Mouse (Mus musculus) monocyte, adult 5-6 weeks (primary cell): Measurements from ENCODE around the gene Lztr1. TPM values are rescaled to one million over a fixed set of nuclear protein-coding genes. Genes with fewer than 3 reads are reported as not detected.
"Not testable (repeated sequence)": the region's sequence is repeated elsewhere in the genome, so short reads cannot be mapped to it uniquely, and the experiment has no call there.

ENCODE experiments used
- ATAC-seq: fragments of 153-309, 156-312 bp; replicated peaks from 2 replicates; pipeline ENCODE4 v1.8.0; 2017; ENCODE audit warnings: mild to moderate bottlenecking; ENCODE audit not compliant: low TSS enrichment, insufficient number of reproducible peaks, severe bottlenecking, poor library complexity, low FRiP score
- total RNA-seq: library from RNA; stranded (forward); fragments of 200-1000, 200-491, 200-594 nt; gene quantifications from 3 replicates; pipeline ENCODE4 v1.2.3, GENCODE M21; 2017

Gene Lztr1
- total RNA-seq, 1 experiment from 2014 or later, result 31.4 TPM

DNA sequence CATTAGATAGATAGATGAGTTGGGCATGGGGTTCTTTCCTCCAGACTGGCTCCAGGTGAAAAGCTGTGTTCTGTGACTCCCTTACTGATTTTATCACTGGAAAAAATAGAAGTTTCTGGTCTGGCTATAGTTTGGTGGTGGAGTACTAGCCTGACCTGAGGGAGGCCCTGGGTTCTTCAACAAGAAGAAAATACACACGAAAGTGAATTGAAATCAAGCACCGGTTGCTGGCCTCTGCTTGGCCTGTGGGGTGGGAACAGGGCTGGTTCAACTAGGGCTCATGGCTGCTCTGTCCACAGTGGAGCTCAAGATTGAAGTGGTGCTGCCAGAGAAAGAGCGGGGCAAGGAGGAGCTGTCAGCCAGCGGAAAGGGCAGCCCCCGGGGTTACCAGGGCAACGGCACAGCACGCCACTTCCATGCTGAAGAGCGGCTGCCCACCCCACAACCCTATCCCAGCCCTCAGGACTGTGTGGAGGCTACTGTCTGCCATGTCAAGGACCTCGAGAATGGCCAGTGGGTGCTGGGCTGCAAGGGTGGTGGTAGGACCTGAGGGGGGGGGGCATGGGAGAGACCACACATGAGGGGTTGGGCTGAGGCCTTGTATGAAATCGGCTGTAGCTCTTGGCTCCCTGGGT is 9.1 kb upstream of the Lztr1 start:
- no peak for ATAC-seq

DNA sequence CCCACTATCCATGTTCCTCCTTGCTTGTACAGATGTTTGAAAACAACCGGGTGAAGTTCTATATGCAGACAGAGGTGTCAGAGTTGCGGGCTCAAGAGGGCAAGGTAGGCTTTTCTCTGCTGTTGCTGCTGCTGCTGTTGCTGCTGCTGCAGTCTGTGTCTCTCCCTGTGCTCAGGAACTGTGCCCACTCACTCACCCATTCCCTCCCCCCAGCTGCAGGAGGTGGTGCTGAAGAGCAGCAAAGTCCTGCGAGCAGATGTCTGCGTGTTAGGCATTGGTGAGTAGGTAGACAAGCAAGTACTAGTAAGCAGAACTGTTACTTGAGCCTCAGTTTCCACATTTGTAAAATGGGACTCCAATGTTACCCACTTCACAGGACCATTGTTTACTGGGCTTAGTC is 5.8 kb upstream of the Lztr1 start:
- no peak for ATAC-seq

DNA sequence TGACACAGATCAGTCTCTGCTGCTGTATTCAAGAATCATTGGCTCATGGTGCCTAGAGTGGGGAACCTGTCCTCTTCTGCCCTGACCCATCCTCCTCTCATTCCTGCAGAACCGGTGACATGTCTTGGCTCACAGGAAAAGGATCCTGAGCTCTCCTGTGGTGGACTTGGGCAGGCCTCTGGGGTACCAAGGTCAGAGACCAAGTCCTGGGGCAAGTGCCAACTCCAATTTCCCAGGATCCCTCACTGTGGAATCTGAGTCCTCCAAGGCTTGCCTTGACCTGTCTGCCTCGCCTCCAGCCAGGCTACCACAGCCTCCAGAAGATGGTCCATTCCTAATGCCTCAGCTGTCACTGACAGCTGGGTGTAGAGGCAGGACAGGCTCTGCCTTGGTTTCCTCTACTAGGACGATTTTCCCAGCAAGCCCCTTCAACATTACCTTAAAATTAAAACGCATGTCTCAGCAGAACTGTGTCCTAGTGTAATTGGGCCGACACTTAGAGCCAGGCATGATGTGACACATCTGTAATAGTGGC is 1.4 kb upstream of the Lztr1 start:
- ATAC-seq, result no peak

DNA sequence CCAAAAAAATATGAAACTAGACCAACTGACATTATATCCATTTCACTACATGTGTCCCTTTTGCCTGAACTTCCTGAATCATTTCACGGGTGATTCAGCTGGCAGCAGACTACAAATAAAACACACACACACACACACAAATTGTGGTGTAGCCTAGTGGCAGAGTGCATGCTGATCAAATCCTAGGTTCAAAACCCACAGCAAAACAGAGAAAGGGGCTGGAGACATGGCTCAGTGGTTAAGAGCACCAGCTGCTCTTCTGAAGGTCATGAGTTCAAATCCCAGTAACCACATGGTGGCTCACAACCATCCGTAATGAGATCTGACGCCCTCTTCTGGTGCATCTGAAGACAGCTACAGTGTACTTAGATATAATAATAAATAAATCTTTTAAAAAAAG is 457 bp upstream of the Lztr1 start:
- ATAC-seq, result not testable (repeated sequence)

DNA sequence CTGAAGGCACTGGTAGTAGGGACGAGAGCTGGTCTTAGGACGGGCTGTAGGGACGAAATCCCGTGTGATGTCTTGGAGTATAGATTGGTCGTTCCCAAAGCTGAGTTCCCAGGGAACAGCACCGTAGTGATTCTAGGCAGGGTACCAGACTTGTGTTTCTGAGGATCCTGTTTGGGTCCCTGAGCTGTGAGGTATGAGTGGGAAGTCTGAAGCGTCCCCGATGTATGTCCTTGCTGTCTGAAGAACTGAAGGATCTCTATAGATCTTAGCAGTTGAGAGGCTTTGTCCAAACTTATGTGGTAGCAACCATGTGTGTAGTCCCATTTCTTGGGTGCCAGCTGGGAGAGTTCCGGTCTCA is 731 bp downstream of the Lztr1 start:
- no peak for ATAC-seq

DNA sequence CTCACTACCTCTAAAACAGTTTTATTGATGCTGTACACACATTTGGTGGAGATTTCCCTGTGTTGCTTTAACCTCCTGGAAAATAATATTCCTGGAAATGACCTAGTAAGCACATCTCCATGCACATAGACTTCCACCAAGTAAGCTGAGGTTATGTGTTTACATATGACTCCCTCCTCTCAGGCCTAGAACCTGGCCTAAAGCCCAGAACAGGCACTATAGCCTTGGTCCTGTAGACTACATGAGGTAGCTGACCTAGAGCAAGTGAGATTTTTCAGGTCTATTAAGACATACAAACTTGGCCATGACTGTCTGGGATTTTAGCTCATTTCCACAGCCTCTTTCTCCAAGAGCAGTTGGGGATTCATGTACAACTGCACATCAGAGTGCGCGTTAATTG is 1.7 kb downstream of the Lztr1 start:
- no peak for ATAC-seq

DNA sequence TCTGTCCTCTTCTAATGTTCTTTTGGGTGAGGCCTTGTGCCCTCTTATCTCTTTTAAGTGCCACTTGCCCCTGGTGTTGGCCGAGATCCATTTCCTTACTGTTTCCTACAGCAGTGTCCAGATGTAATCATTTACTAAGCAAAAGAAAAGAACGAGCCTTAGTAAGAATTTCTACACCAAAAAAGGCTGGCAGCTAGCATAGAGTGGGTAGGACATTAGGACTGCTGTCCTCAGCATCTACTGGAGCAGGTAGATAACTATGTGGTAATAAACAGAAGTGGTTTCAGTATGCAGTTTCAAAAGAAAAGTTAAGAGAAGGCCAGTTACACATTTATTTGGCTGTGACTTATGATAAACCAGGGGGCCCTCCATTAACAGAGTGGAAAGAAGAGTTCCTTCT is 2.2 kb downstream of the Lztr1 start:
- ATAC-seq, result no peak

DNA sequence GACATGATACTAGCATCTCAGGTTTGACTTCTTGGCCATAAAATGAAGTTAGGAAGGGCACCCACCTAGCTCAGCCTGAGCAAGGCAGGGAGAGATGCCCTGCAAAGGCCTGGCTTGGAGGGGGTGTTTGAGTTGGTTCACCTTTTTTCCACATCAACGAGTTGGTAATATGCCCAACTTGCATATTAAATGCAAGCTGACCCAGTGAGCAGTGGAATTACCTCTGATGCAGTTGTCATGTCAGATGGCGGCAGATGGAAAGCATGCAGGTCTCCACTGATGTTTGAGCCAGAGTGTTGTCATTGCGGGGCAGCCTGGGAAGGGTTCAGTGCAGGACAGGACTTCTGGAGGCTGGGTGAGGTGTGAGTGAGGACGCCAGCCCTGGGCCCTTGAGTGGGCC is 2.9 kb downstream of the Lztr1 start:
- ATAC-seq, result no peak

DNA sequence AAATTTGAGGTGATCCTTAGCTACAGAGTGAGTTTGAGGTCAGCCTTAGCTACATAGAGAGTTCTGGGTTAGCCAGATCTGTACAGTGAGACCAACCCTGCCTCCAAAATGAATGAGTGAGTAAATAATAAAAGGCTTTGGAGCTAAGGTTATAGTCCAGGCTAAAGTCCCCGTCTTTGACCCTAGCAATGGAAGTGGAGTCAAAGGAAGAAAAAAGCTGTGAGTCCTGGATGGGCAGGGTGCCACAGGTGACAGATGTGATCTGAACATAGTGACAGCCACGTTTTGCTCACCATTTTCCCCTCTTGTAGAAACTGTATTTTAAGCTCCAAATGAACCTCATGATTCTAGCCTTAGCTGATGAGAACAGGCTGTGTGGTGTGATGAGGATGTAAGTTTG is 10.4 kb downstream of the Lztr1 start:
- no peak for ATAC-seq

DNA sequence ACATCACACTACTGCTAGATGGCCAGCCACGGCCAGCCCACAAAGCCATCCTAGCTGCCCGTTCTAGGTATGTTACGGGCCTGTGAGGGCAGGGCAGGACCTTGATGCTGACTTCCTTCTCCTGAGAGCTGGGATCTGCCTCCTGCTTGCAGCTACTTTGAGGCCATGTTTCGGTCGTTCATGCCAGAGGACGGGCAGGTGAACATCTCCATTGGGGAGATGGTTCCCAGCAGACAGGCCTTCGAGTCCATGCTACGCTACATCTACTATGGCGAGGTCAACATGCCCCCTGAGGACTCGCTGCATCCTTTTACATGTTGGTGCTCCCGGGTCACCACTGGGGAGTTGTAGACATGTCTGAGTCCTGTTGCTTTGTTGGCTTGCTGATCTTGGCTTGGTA is 15.7 kb downstream of the Lztr1 start:
- no peak for ATAC-seq

DNA sequence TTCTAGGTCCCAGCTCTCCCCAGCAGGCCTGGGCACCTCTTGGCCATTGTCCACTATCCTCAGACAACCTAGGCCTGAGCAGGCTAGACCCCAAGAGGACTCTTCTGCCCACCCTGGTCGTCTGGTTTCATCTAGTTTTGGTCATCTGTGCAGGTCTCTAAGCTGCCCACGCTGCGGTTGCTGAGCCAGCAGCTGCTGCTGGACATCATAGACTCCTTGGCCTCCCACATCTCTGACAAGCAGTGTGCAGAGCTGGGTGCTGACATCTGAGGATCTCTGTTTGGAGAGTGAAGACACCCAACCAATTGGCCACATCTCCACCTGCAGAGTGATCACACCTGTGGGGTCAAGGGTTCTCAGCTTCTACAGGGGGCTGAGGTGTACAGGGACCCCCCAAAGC is 17.0 kb downstream of the Lztr1 start:
- ATAC-seq, result no peak

DNA sequence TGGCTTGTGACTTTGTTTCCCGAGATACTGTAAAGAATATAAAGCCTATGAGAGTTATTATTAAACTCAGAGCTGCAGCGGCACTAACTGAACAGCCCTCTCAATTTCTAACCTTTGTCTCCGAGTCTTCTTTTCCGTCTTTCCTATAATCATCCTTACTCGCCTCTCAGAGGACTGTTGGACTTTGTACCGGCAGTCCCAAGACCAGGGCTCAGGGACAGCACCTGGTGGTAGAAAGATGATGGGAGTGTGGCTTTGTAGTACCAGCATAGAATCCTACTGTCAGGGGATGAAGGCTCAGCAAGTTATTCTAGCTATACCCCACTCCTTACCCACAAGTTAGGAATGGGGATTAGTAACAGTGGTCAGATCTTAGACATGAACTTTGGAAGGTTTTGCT is 17.7 kb downstream of the Lztr1 start:
- no peak for ATAC-seq

DNA sequence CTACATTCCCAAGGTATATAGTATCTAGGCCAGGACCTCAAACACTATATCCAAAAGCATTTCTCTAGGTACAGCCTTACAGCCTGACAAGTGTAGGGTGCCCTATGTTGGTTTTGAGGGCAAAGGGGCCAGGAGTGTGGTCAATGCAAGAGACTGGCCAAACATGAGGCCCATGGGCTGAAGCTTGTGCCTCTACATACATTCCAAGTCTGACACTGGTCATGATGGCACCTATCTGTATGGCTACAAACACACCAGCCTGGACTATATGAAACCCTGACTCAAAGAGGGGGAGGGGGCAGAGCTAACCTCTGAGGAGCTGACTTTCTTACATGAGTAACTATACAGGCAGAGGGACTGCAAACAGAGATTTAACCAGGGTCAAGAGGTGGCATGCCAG is 19.1 kb downstream of the Lztr1 start:
- ATAC-seq, result no peak

DNA sequence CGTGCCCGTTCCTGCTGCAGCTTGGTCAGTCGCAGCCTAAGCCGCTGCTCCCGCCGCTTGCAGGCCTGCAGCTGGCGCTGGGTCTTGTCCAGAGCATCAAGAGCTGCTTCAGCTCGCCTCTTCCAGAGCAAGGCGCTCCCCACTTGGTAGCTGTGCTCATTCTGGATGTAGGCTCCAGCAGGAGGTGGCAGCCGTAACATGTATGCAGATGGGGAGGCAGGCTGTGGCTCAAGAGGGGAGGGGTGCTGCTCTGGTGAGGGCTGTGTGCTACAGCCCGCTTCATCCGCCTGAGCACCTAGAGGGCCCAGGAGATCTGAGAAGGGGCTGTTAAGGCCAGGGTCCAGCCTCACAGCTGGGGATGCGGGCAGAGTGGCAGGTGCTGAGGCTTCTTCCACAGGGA is 19.8 kb downstream of the Lztr1 start:
- ATAC-seq, result no peak

DNA sequence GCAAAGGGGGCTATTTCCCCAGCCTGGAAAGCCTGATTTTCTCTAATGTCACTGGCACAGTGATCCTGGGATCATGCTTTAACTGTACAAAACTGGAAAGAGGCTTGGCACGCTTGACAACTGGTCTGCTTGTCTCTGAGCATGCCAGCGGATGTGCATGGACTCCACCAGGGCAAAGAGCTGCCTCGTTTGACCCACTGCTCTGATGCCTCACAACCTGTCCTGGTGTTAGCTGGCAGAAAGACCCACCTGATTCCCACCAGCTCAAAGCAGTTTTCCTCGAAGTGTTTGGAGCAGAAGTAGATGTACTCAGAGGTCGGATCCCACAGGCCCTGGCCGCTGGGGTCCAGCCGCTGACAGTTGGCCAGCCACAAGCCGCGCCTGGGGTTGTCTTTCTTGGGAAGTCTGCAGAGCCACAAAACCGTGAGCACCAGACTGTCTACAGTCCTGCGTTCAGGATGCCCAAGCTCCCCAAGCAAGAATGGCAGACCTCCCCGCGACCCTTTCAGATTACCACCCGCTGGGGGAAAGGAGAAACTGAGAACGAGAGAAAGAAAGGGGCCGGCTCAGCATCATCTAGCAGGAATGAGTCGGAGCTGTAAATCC is 21.6 kb downstream of the Lztr1 start:
- no peak for ATAC-seq

DNA sequence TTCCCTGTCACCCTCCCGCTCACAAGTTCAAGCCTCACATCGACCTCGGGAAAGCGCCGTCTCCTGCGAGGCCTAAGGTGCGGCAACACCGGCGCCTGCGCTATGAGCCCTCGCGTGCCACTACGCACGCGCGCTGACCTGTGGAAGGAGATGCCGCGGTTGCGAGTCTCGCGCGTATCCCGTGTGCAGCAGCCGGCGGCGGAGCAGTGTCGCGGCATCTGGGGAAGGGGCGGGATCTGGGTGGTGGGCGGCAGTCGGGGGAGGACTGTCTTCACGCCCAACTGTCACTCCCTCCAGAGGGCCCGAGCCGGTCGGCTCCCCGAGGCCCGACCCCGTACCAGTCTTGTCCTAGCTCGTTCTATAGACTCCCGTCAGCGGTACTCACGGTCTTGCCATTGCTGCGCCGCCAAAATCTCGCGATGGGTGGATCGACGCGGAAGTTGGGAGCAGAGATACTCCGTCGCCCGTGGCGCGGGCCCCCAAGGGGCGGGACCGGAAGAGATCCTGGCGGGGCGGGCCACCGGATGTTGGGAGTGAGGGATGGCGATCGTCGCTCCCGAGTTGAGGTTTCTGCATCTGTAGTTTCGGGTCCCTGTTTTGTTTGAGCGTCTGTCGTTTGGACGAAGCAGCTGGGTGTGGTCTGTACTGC is 22.3 kb downstream of the Lztr1 start, which contains the start of gene Thap7:
Thap7 (minus strand) TSS at position 497 of the 649 bp plus-strand sequence.
- peak; percentile 92 for ATAC-seq

DNA sequence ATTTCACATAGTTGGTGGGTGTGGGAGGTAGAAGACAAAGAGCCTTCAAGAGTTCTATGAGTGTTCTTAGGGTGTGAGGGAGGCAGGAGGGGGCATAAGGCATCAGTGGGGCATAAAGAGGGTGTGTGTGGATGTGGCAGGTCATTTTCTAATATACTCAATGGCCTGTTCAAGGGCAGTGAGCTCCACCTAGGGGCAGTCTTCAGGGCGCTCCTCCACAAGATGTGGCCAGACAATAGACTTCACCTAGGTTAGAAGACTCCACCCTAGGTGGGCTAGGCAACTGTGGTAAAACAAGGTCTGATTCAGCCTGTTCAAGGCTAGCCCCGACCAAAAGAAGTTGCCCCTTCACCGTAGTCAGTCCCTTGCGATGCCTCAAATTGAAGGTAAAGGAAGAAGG is 23.8 kb downstream of the Lztr1 start:
- no peak for ATAC-seq

DNA sequence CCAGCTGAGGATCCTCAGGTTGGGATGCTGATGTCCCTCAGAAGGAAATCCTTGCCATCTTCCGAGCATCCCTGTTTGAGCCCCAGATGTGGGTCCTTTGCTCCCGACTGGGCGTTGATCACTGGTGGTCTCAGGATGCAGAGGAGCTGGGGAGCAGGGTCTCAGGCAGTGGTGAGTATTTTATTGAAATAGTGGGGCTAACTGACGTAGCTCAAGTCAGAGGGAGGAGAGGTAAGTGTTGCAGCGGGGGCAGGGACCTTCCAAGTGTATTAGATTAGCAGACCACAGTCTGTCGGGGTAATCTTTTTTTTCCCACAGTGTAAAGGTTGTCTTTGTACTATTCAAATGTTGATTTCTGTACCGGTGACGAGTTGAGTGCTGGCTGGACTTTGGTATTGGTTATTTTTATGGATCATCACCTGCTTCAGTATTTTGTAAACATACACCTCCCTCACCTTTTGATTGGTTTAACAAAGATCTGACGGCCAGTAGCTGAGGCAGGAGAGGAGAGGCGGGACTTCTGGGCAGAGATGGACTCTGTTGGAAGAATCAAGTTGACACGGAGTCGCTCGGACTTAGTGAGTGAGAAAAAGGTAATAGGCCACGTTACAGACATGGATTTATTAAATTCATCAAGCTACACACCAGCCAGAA is 24.3 kb downstream of the Lztr1 start:
- ATAC-seq, result no peak

DNA sequence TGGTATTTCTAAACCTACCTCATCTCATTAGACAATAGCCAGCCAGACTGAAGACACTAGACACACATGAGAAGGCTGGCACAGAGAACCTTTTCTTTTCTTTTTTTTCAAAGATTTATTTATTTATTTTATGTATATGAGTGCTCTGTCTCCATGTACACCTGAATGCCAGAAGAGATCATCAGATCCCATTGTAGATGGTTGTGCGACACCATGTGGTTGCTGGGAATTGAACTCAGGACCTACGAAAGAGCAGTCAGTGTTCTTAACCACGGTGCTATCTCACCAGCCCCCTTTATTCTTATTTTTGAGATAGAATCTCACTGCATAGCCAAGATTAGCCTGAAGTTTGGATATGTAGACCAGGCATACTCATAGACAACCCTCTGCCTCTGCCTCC is 28.1 kb downstream of the Lztr1 start:
- ATAC-seq, result no peak

DNA sequence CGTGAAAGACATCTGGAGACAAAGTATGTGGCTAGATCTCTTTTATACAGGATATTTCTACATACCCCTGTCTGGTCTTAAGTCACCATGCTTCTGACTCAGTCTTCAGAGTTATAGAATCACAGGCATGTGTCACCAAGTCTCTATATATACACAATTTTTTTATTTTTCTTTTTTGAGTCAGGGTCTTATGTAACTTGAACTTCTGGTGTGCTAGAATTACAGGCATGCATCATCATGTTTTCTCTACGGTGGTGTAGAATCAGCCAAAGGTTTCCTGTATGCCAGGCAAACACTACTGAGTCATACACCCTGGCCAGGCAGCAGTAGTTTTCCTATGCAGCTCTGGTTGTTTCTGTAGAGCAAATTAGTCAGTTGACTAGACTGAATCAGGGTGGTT is 34.1 kb downstream of the Lztr1 start:
- ATAC-seq, result no peak
